Mouse (Mus musculus) liver, adult 2 months (tissue): ENCODE data around the gene Pak7.

Experiments
- CTCF ChIP-seq: fragments of 200-500 bp; IDR thresholded peaks from 2 replicates; pipeline ENCODE4 v1.5.1; 2011; ENCODE audit warnings: low read depth, low read length, control low read depth
- POLR2A ChIP-seq: fragments of 200-500 bp; IDR thresholded peaks from 2 replicates; pipeline ENCODE4 v1.6.1; 2011; ENCODE audit warnings: low read length, control low read depth; ENCODE audit not compliant: insufficient read depth; ENCODE audit errors: extremely low read depth

- TF ChIP-seq POLR2A (no peak), CTCF (no peak)
Measured at GRCm38 (mm10) chr2:136372361-136372760, 15.4 kb downstream of the Pak7 start.
